Mouse (Mus musculus) cerebellum, postnatal 4 days (tissue): ENCODE measurements around the gene Magea10.

ENCODE experiments used
- DNase-seq, 2 experiments: peaks; one replicate each; pipeline ENCODE4 v3.0.0; 2022; ENCODE audit warnings: low spot score in 2 of 2, mixed read lengths in 1 of 2

The Magea10 gene

GRCm38 (mm10) chrX:72386758-72387157 is at the start of gene Magea10:
TSS of gene Magea10 (minus strand) at chrX:72386858.
- no peak for DNase-seq

DNA sequence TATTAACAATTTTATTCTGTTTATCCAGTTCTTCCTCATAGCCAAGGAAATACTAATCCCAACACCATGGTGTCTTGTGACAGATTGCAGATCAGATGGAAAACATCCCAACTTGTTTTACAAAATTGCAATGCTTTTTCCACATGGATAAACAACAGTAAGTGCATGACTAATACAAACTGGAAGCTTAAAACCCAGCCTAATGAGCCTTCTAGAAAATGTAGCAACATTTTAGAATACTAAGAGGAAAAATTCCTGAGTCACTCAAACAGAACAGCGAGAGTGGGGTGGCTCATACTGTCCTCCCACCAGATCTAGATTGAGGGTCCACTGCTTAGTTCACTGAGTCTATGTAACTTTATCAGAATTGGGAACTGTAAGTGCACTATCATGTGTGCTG is 4.7 kb downstream of the Magea10 start:
- DNase-seq = no peak
